In the genomic region with DNA sequence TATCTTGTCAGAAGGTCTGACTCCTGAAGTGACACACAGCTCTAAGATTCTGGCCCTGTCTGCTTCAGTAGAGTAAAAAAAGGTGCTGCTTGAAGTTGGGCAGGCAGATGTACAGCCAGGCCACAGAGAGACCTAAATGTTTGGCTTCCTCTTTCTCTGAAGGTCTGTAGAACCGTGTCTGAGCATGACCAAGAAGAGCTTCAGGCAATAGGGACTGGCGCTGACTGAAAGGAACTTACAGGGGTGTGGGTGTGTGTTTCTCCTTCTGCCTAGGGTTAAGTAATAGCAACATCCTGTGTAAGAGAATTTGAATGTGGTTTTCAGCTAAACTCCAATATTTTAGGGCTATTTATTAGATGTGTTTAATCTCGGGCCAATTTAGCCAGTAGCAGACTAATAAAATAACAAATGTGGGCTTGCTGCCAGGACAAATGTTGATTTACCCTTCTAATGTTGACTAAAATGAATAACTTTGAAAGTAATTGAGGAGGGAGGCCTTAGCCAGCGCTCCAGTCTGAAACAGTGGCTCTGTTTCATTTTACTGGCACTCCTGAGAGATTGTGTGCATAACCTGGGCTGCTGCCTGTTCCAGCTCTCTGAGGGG, we compare ENCODE assay signal across 8 mouse cellular contexts.
DNase-seq lines count a peak whose midpoint lies in the region; ATAC-seq and TF ChIP-seq lines count a peak whose summit lies in the region.

No protein-coding gene starts in this region.

- H3K9me3 ChIP-seq in liver, postnatal 0 days (ENCODE audit: low read length), result no peaks in the 10 kb centered on the region
- H3K9me3 ChIP-seq in stomach, embryonic 14.5 days (ENCODE audit: control insufficient read depth, low read depth, low read length), result no peaks in the 10 kb centered on the region; the same call in 1 of the 2 replicates

- no peak overlapping the region for H3K4me3 ChIP-seq in lung, adult 2 months (replicated peaks; ENCODE audit: extremely low read depth, low read depth, low read length)
- no peak overlapping the region for H3K4me3 ChIP-seq in liver, postnatal 0 days (ENCODE audit: low read depth, low read length)
- no peak overlapping the region for H3K4me3 ChIP-seq in stomach, embryonic 14.5 days (ENCODE audit: low read depth, low read length)

- no peak for TF ChIP-seq CTCF in lung, adult 2 months (IDR thresholded peaks at IDR 0.05; ENCODE audit: insufficient read depth, low read length)
- TF ChIP-seq CTCF in liver, postnatal 0 days (IDR thresholded peaks at IDR 0.05; ENCODE audit: low read depth), result no peak

- ATAC-seq in liver, postnatal 0 days, result peak; percentile 40
- ATAC-seq in stomach, embryonic 14.5 days (ENCODE audit: insufficient number of reproducible peaks, insufficient read depth, low FRiP score, low read depth), result peak; percentile 66; the same call in 1 of the 2 replicates

- TF ChIP-seq POLR2A in lung, adult 2 months (IDR thresholded peaks at IDR 0.05; ENCODE audit: borderline replicate concordance, extremely low read depth, low read depth, low read length), result no peak

- peak overlapping the region; percentile 62 for H3K4me2 ChIP-seq in liver, postnatal 0 days (ENCODE audit: low read depth, low read length)
- no peak overlapping the region for H3K4me2 ChIP-seq in stomach, embryonic 14.5 days (replicated peaks; ENCODE audit: low read depth, low read length)

- H3K9ac ChIP-seq in liver, postnatal 0 days (replicated peaks), result peak overlapping the region; percentile 49
- no peak overlapping the region for H3K9ac ChIP-seq in stomach, embryonic 14.5 days (replicated peaks; ENCODE audit: low read depth, low read length)

- 4% methylated on average over 4 of the region's 4 CpGs for WGBS in lung, adult 2 months
- WGBS in liver, postnatal 0 days (ENCODE audit: insufficient replicate concordance), result 15% methylated on average over 4 of the region's 4 CpGs
- 20% methylated on average over 4 of the region's 4 CpGs for WGBS in stomach, embryonic 14.5 days

- H3K4me1 ChIP-seq in lung, adult 2 months (ENCODE audit: control insufficient read depth, insufficient read depth, low read length), result peaks cover 37% of the 10 kb centered on the region
- peaks cover 73% of the 10 kb centered on the region for H3K4me1 ChIP-seq in liver, postnatal 0 days (ENCODE audit: insufficient read depth)
- peaks cover 10% of the 10 kb centered on the region; the same call in 1 of the 2 replicates for H3K4me1 ChIP-seq in stomach, embryonic 14.5 days (ENCODE audit: control insufficient read depth, insufficient read depth, low read length)

- DNase-seq in lung, adult 18-20 months, result peak; percentile 55 to 71
- no peak for DNase-seq in lung, adult 2 months
- DNase-seq in c-Kit-positive CD71-negative TER-119-negative erythroid progenitor cells, embryonic 14.5 days (ENCODE audit: low read depth), result peak; percentile 57
- peak; percentile 80 for DNase-seq in induced T-regulatory cell, adult 2 months (ENCODE audit: low read depth)
- peak; percentile 43 for DNase-seq in liver, postnatal 0 days
- DNase-seq in right cerebral cortex, postnatal 25 days, result no peak
- no peak for DNase-seq in retina, embryonic 14.5 days (ENCODE audit: low spot score)

- no peaks in the 10 kb centered on the region for H3K36me3 ChIP-seq in liver, postnatal 0 days (replicated peaks; ENCODE audit: insufficient read depth, low read length)
- H3K36me3 ChIP-seq in stomach, embryonic 14.5 days (ENCODE audit: control insufficient read depth, insufficient read depth, low read length), result no peaks in the 10 kb centered on the region

- H3K27ac ChIP-seq in liver, postnatal 0 days (ENCODE audit: low read depth), result peak overlapping the region; percentile 80
- H3K27ac ChIP-seq in stomach, embryonic 14.5 days (ENCODE audit: low read length), result peak overlapping the region; percentile 50

- no peak; the same call in 1 of the 2 replicates for TF ChIP-seq EP300 in liver, postnatal 0 days (IDR thresholded peaks at IDR 0.05; ENCODE audit: low read depth)

- H3K27me3 ChIP-seq in liver, postnatal 0 days (ENCODE audit: insufficient read depth, low read length), result no peaks in the 10 kb centered on the region
- H3K27me3 ChIP-seq in stomach, embryonic 14.5 days (ENCODE audit: control insufficient read depth, insufficient read depth, low read length), result no peaks in the 10 kb centered on the region

Comparison
In these comparisons a context has a peak if more than half of its experiments do, and no peak if none do; other contexts are left out.
1. DNase-seq: peak in lung, adult 18-20 months (2 of 2), c-Kit-positive CD71-negative TER-119-negative erythroid progenitor cells, embryonic 14.5 days (single experiment), induced T-regulatory cell, adult 2 months (single experiment) and liver, postnatal 0 days (single experiment); none in lung, adult 2 months (single experiment), right cerebral cortex, postnatal 25 days (single experiment) and retina, embryonic 14.5 days (single experiment).